Mouse (Mus musculus) limb, embryonic 15.5 days (tissue): ENCODE measurements around the gene Rab10. TPM values are rescaled to one million over a fixed set of nuclear protein-coding genes. Genes with fewer than 3 reads are reported as not detected.

Source experiments
- ATAC-seq: fragments of 200-750 bp; cut with Nextera tagmentation; 2 replicates; pipeline ENCODE4 v1.8.0; 2017; ENCODE audit warnings: low read depth, moderate TSS enrichment; ENCODE audit not compliant: insufficient number of reproducible peaks, low FRiP score, low TSS enrichment
- H3K27ac ChIP-seq: fragments of 300-500 bp; sonication (generic); 2 replicates; pipeline ENCODE4 v1.5.1; 2015; ENCODE audit warnings: moderate library complexity, mild to moderate bottlenecking, inconsistent platforms
- H3K27me3 ChIP-seq: fragments of 300-500 bp; sonication (generic); 2 replicates; pipeline ENCODE4 v1.6.1; 2015; ENCODE audit warnings: inconsistent platforms
- H3K36me3 ChIP-seq: fragments of 300-500 bp; sonication (generic); 2 replicates; pipeline ENCODE4 v1.6.1; 2015; ENCODE audit warnings: inconsistent platforms
- H3K4me1 ChIP-seq: fragments of 300-500 bp; sonication (generic); 2 replicates; pipeline ENCODE4 v1.6.1; 2015; ENCODE audit warnings: inconsistent platforms
- H3K4me2 ChIP-seq: fragments of 300-500 bp; sonication (generic); 2 replicates; pipeline ENCODE4 v1.6.1; 2015; ENCODE audit warnings: mild to moderate bottlenecking, inconsistent platforms
- H3K4me3 ChIP-seq: fragments of 300-500 bp; sonication (generic); 2 replicates; pipeline ENCODE4 v1.5.1; 2015; ENCODE audit warnings: mild to moderate bottlenecking, inconsistent platforms
- H3K9ac ChIP-seq: fragments of 300-500 bp; sonication (generic); 2 replicates; pipeline ENCODE4 v1.6.1; 2015; ENCODE audit warnings: inconsistent platforms
- H3K9me3 ChIP-seq: fragments of 300-500 bp; sonication (generic); 2 replicates; pipeline ENCODE4 v1.6.1; 2016; ENCODE audit warnings: inconsistent platforms
- WGBS: fragments of 180-500 bp; shearing (Covaris S2); methylation state at CpG from one replicate; pipeline ENCODE4 v1.1.7; 2015; 5-methylcytosine and 5-hydroxymethylcytosine counted together
- polyA plus RNA-seq: library from polyadenylated mRNA; unstranded; fragments of >200 nt; fragmentation: Nextera tagmentation; extraction: Ambion mirVana; gene quantifications from 2 replicates; pipeline ENCODE4 v1.2.1, GENCODE M21; 2015

Rab10 gene
- polyA plus RNA-seq, 1 experiment from 2014 or later = 98.3 TPM

- H3K9ac ChIP-seq = no peak overlapping the region
- H3K9me3 ChIP-seq = no peaks in the 10 kb centered on the region
- no peak overlapping the region for H3K4me2 ChIP-seq
- 88% methylated on average over 4 of the region's 4 CpGs for WGBS
- no peaks in the 10 kb centered on the region for H3K27me3 ChIP-seq
- peaks cover 15% of the 10 kb centered on the region; the same call in 1 of the 2 replicates for H3K36me3 ChIP-seq
- H3K27ac ChIP-seq = no peak overlapping the region
- H3K4me1 ChIP-seq = no peaks in the 10 kb centered on the region
- H3K4me3 ChIP-seq = no peak overlapping the region
- no peak for ATAC-seq
Measured at GRCm38 (mm10) chr12:3291038-3291437, 18.7 kb downstream of the Rab10 start.

GRCm38 (mm10) chr12:3288440-3288839, 21.3 kb downstream of the Rab10 start:
- Histone ChIP-seq H3K4me1 (no peaks in the 10 kb centered on the region; the same call in 1 of the 2 replicates), H3K9me3 (no peaks in the 10 kb centered on the region), H3K4me2 (no peak overlapping the region), H3K36me3 (peaks cover 15% of the 10 kb centered on the region; the same call in 1 of the 2 replicates), H3K4me3 (no peak overlapping the region), H3K9ac (no peak overlapping the region), H3K27ac (no peak overlapping the region), H3K27me3 (no peaks in the 10 kb centered on the region)
- WGBS = 87% methylated on average over 1 of the region's 1 CpGs
- ATAC-seq = no peak

GRCm38 (mm10) chr12:3285919-3286318, 23.9 kb downstream of the Rab10 start:
- H3K27ac ChIP-seq = no peak overlapping the region
- 32% methylated on average over 1 of the region's 1 CpGs for WGBS
- H3K9ac ChIP-seq = no peak overlapping the region
- ATAC-seq = no peak
- H3K27me3 ChIP-seq = no peaks in the 10 kb centered on the region
- H3K4me2 ChIP-seq = no peak overlapping the region
- no peaks in the 10 kb centered on the region for H3K9me3 ChIP-seq
- H3K36me3 ChIP-seq = peaks cover 7% of the 10 kb centered on the region; the same call in 1 of the 2 replicates
- no peaks in the 10 kb centered on the region; the same call in 1 of the 2 replicates for H3K4me1 ChIP-seq
- H3K4me3 ChIP-seq = no peak overlapping the region

GRCm38 (mm10) chr12:3285377-3285776, 24.4 kb downstream of the Rab10 start:
- Histone ChIP-seq H3K27me3 (no peaks in the 10 kb centered on the region), H3K4me3 (no peak overlapping the region), H3K9ac (no peak overlapping the region), H3K36me3 (0 out of 2 replicates have a peak, but pooled peaks cover 3% of the 10 kb centered on the region), H3K4me1 (no peaks in the 10 kb centered on the region; the same call in 1 of the 2 replicates), H3K27ac (no peak overlapping the region), H3K4me2 (no peak overlapping the region), H3K9me3 (no peaks in the 10 kb centered on the region)
- ATAC-seq = no peak
- 38% methylated on average over 6 of the region's 6 CpGs for WGBS

GRCm38 (mm10) chr12:3284463-3284862, 25.3 kb downstream of the Rab10 start:
- Histone ChIP-seq H3K27me3 (no peaks in the 10 kb centered on the region), H3K9ac (no peak overlapping the region), H3K36me3 (peaks cover 3% of the 10 kb centered on the region; the same call in 1 of the 2 replicates), H3K27ac (no peak overlapping the region), H3K9me3 (no peaks in the 10 kb centered on the region), H3K4me1 (no peaks in the 10 kb centered on the region; the same call in 1 of the 2 replicates), H3K4me3 (no peak overlapping the region), H3K4me2 (no peak overlapping the region)
- whole genome bisulfite sequencing = 73% methylated on average over 2 of the region's 2 CpGs
- no peak for ATAC-seq

GRCm38 (mm10) chr12:3283829-3284440, 25.8 kb downstream of the Rab10 start:
- Histone ChIP-seq H3K4me3 (no peak overlapping the region), H3K27me3 (no peaks in the 10 kb centered on the region), H3K27ac (no peak overlapping the region), H3K9me3 (no peaks in the 10 kb centered on the region), H3K4me1 (no peaks in the 10 kb centered on the region; the same call in 1 of the 2 replicates), H3K4me2 (no peak overlapping the region), H3K36me3 (peaks cover 3% of the 10 kb centered on the region; the same call in 1 of the 2 replicates), H3K9ac (no peak overlapping the region)
- 81% methylated on average over 4 of the region's 4 CpGs for WGBS
- ATAC-seq = no peak

GRCm38 (mm10) chr12:3282954-3283353, 26.8 kb downstream of the Rab10 start:
- 59% methylated on average over 1 of the region's 1 CpGs for WGBS
- ATAC-seq = no peak
- no peaks in the 10 kb centered on the region; the same call in 1 of the 2 replicates for H3K4me1 ChIP-seq
- no peak overlapping the region for H3K9ac ChIP-seq
- no peak overlapping the region for H3K4me3 ChIP-seq
- H3K27ac ChIP-seq = no peak overlapping the region
- H3K4me2 ChIP-seq = no peak overlapping the region
- no peaks in the 10 kb centered on the region for H3K9me3 ChIP-seq
- no peaks in the 10 kb centered on the region for H3K27me3 ChIP-seq
- no peaks in the 10 kb centered on the region; the same call in 1 of the 2 replicates for H3K36me3 ChIP-seq

GRCm38 (mm10) chr12:3282520-3282919, 27.2 kb downstream of the Rab10 start:
- Histone ChIP-seq H3K9me3 (no peaks in the 10 kb centered on the region), H3K4me2 (no peak overlapping the region), H3K4me1 (no peaks in the 10 kb centered on the region; the same call in 1 of the 2 replicates), H3K4me3 (no peak overlapping the region), H3K27me3 (no peaks in the 10 kb centered on the region), H3K36me3 (no peaks in the 10 kb centered on the region; the same call in 1 of the 2 replicates), H3K27ac (no peak overlapping the region), H3K9ac (no peak overlapping the region)
- 84% methylated on average over 2 of the region's 2 CpGs for WGBS
- no peak for ATAC-seq

- 81% methylated on average over 2 of the region's 2 CpGs for WGBS
- Histone ChIP-seq H3K4me2 (no peak overlapping the region), H3K4me3 (no peak overlapping the region), H3K9me3 (no peaks in the 10 kb centered on the region), H3K9ac (no peak overlapping the region), H3K27me3 (no peaks in the 10 kb centered on the region), H3K4me1 (no peaks in the 10 kb centered on the region), H3K36me3 (no peaks in the 10 kb centered on the region; the same call in 1 of the 2 replicates), H3K27ac (no peak overlapping the region)
- no peak for ATAC-seq
Measured at GRCm38 (mm10) chr12:3278880-3279339, 30.9 kb downstream of the Rab10 start.

- H3K4me2 ChIP-seq = no peak overlapping the region
Measured at GRCm38 (mm10) chr12:3270818-3271217, 39.0 kb downstream of the Rab10 start.

GRCm38 (mm10) chr12:3267397-3267796, 42.4 kb downstream of the Rab10 start:
- no peaks in the 10 kb centered on the region for H3K9me3 ChIP-seq
- H3K4me1 ChIP-seq = no peaks in the 10 kb centered on the region
- no peak overlapping the region for H3K9ac ChIP-seq
- no peak overlapping the region for H3K4me3 ChIP-seq
- H3K27ac ChIP-seq = no peak overlapping the region
- H3K4me2 ChIP-seq = no peak overlapping the region
- no peaks in the 10 kb centered on the region for H3K27me3 ChIP-seq
- H3K36me3 ChIP-seq = 0 out of 2 replicates have a peak, but pooled peaks cover 3% of the 10 kb centered on the region
- 90% methylated on average over 2 of the region's 2 CpGs for WGBS
- ATAC-seq = no peak

More at GRCm38 (mm10) chr12:3270818-3271217, 39.0 kb downstream of the Rab10 start:
- Histone ChIP-seq H3K27ac (no peak overlapping the region), H3K9ac (no peak overlapping the region), H3K36me3 (0 out of 2 replicates have a peak, but pooled peaks cover 3% of the 10 kb centered on the region), H3K4me1 (no peaks in the 10 kb centered on the region), H3K4me3 (no peak overlapping the region), H3K27me3 (no peaks in the 10 kb centered on the region), H3K9me3 (no peaks in the 10 kb centered on the region)
- no peak for ATAC-seq

- H3K4me1 ChIP-seq = no peaks in the 10 kb centered on the region
- no peak for ATAC-seq
- 91% methylated on average over 2 of the region's 2 CpGs for WGBS
- H3K4me2 ChIP-seq = no peak overlapping the region
- H3K9me3 ChIP-seq = no peaks in the 10 kb centered on the region
- no peak overlapping the region for H3K27ac ChIP-seq
- H3K36me3 ChIP-seq = peaks cover 10% of the 10 kb centered on the region; the same call in 1 of the 2 replicates
- no peak overlapping the region for H3K9ac ChIP-seq
- H3K27me3 ChIP-seq = no peaks in the 10 kb centered on the region
- H3K4me3 ChIP-seq = no peak overlapping the region
Measured at GRCm38 (mm10) chr12:3265188-3265587, 44.6 kb downstream of the Rab10 start.
